Comparison of ENCODE assay signal across 7 mouse cellular contexts in the genomic region with DNA sequence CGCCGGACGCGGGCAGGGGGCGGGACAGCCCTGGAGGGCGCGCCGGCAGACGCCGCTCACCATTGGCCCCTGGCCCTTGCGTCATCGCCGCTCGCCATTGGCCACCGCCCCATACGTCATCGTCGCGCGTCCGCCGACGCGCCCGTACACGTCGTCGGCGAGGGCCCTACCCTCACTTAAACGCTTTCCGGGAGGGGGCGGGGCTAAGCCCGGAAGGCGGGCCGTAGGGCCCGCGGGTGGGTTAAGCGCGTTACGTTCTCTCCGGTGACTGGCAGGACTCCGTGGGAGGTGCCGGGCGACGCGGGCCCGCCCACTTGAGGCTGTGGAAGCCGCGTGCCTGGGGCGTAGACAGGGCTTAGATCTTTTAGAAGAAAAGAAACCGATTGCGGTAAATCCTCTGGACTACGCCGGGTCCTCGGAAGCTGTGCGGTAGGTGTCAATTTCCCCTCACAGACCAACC. TPM values are rescaled to one million over a fixed set of nuclear protein-coding genes. Genes with fewer than 3 reads are reported as not detected.
DNase-seq lines count a peak whose midpoint lies in the region; ATAC-seq lines count a peak whose summit lies in the region.

No protein-coding gene starts in this region.

- peaks cover 24% of the 10 kb centered on the region for H3K4me1 ChIP-seq in embryonic facial prominence, embryonic 12.5 days
- H3K4me1 ChIP-seq in limb, embryonic 11.5 days (ENCODE audit: control insufficient read depth, insufficient read depth, low read length) = peaks cover 9% of the 10 kb centered on the region; the same call in 1 of the 2 replicates
- H3K4me1 ChIP-seq in midbrain, embryonic 14.5 days (ENCODE audit: control insufficient read depth, insufficient read depth, low read length) = peaks cover 22% of the 10 kb centered on the region

- WGBS in embryonic facial prominence, embryonic 12.5 days = under 1% methylated on average over 55 of the region's 56 CpGs
- 0% methylated on average over 44 of the region's 56 CpGs for WGBS in limb, embryonic 11.5 days
- under 1% methylated on average over 47 of the region's 56 CpGs for WGBS in midbrain, embryonic 14.5 days

- ATAC-seq in embryonic facial prominence, embryonic 12.5 days (ENCODE audit: insufficient number of reproducible peaks, insufficient read depth, low FRiP score, low TSS enrichment) = peak; percentile 96
- peak; percentile 95 for ATAC-seq in limb, embryonic 11.5 days (ENCODE audit: insufficient number of reproducible peaks, low FRiP score, low TSS enrichment, low read depth)
- ATAC-seq in midbrain, embryonic 14.5 days (ENCODE audit: low FRiP score, low TSS enrichment) = peak; percentile 99

- H3K9ac ChIP-seq in embryonic facial prominence, embryonic 12.5 days = peak overlapping the region; percentile 92
- H3K9ac ChIP-seq in limb, embryonic 11.5 days (ENCODE audit: low read length) = peak overlapping the region; percentile 80
- peak overlapping the region; percentile 77 for H3K9ac ChIP-seq in midbrain, embryonic 14.5 days (replicated peaks; ENCODE audit: low read length)

- no peaks in the 10 kb centered on the region for H3K9me3 ChIP-seq in embryonic facial prominence, embryonic 12.5 days
- no peaks in the 10 kb centered on the region for H3K9me3 ChIP-seq in limb, embryonic 11.5 days (ENCODE audit: control insufficient read depth, low read length)
- no peaks in the 10 kb centered on the region for H3K9me3 ChIP-seq in midbrain, embryonic 14.5 days (ENCODE audit: control insufficient read depth, low read length)

- DNase-seq in adrenal gland, postnatal 25 days = peak; percentile 100
- peak; percentile 100 for DNase-seq in heart, adult 11 months
- peak; percentile 99 for DNase-seq in kidney, adult 18-20 months
- peak; percentile 99 for DNase-seq in limb, embryonic 11.5 days (ENCODE audit: low spot score)
- peak; percentile 100 for DNase-seq in midbrain, embryonic 14.5 days
- peak; percentile 99 for DNase-seq in spleen, adult 18-20 months

- H3K36me3 ChIP-seq in embryonic facial prominence, embryonic 12.5 days = peaks cover 43% of the 10 kb centered on the region
- peaks cover 16% of the 10 kb centered on the region; the same call in 1 of the 2 replicates for H3K36me3 ChIP-seq in limb, embryonic 11.5 days (ENCODE audit: control insufficient read depth, insufficient read depth, low read length)
- peaks cover 27% of the 10 kb centered on the region for H3K36me3 ChIP-seq in midbrain, embryonic 14.5 days (ENCODE audit: control insufficient read depth, insufficient read depth, low read length)

- H3K4me2 ChIP-seq in embryonic facial prominence, embryonic 12.5 days (replicated peaks) = peak overlapping the region; percentile 89
- H3K4me2 ChIP-seq in limb, embryonic 11.5 days (ENCODE audit: low read depth, severe bottlenecking) = peak overlapping the region; percentile 75
- H3K4me2 ChIP-seq in midbrain, embryonic 14.5 days (ENCODE audit: low read length) = peak overlapping the region; percentile 83

- H3K27ac ChIP-seq in embryonic facial prominence, embryonic 12.5 days = peak overlapping the region; percentile 72
- no peak overlapping the region for H3K27ac ChIP-seq in limb, embryonic 11.5 days (replicated peaks; ENCODE audit: low read depth, low read length)
- peak overlapping the region; percentile 81 for H3K27ac ChIP-seq in midbrain, embryonic 14.5 days (replicated peaks; ENCODE audit: low read depth, low read length)

- peak overlapping the region; percentile 91 for H3K4me3 ChIP-seq in embryonic facial prominence, embryonic 12.5 days
- H3K4me3 ChIP-seq in limb, embryonic 11.5 days (ENCODE audit: low read depth, low read length) = peak overlapping the region; percentile 80
- peak overlapping the region; percentile 74 for H3K4me3 ChIP-seq in midbrain, embryonic 14.5 days (replicated peaks; ENCODE audit: low read depth, low read length)

- H3K27me3 ChIP-seq in embryonic facial prominence, embryonic 12.5 days = no peaks in the 10 kb centered on the region
- no peaks in the 10 kb centered on the region for H3K27me3 ChIP-seq in limb, embryonic 11.5 days (ENCODE audit: control insufficient read depth, insufficient read depth, low read length)
- no peaks in the 10 kb centered on the region for H3K27me3 ChIP-seq in midbrain, embryonic 14.5 days (ENCODE audit: control insufficient read depth, insufficient read depth, low read length)

RNA-seq across cellular contexts. Expression of a gene that starts 0.2 kb away (rescaled TPM):
- 36.2 and 37.2 TPM in 2 replicates for total RNA-seq in adrenal gland, postnatal 25 days (2021)
- polyA plus RNA-seq in embryonic facial prominence, embryonic 12.5 days (2016; fragmentation: Nextera tagmentation; extraction: Ambion mirVana) = 29.4 and 33.0 TPM in 2 replicates
- 16.9 and 19.2 TPM in 2 replicates for polyA plus RNA-seq in limb, embryonic 11.5 days (2014; fragmentation: Nextera tagmentation; extraction: Ambion mirVana)
- 9.7 and 10.0 TPM in 2 replicates for polyA plus RNA-seq in midbrain, embryonic 14.5 days (2014; fragmentation: Nextera tagmentation; extraction: Ambion mirVana)

RNA-seq across cellular contexts. Expression of a gene that starts 17.6 kb away (rescaled TPM):
- total RNA-seq in adrenal gland, postnatal 25 days (2021) = 59.1 and 76.4 TPM in 2 replicates
- 64.4 and 66.5 TPM in 2 replicates for polyA plus RNA-seq in embryonic facial prominence, embryonic 12.5 days (2016; fragmentation: Nextera tagmentation; extraction: Ambion mirVana)
- 75.7 and 91.6 TPM in 2 replicates for polyA plus RNA-seq in limb, embryonic 11.5 days (2014; fragmentation: Nextera tagmentation; extraction: Ambion mirVana)
- 41.5 and 54.3 TPM in 2 replicates for polyA plus RNA-seq in midbrain, embryonic 14.5 days (2014; fragmentation: Nextera tagmentation; extraction: Ambion mirVana)

RNA-seq across cellular contexts. Expression of a gene that starts 49.0 kb away (rescaled TPM):
- total RNA-seq in adrenal gland, postnatal 25 days (2021) = 9.1 and 10.6 TPM in 2 replicates
- polyA plus RNA-seq in embryonic facial prominence, embryonic 12.5 days (2016; fragmentation: Nextera tagmentation; extraction: Ambion mirVana) = 18.7 and 19.0 TPM in 2 replicates
- polyA plus RNA-seq in limb, embryonic 11.5 days (2014; fragmentation: Nextera tagmentation; extraction: Ambion mirVana) = 13.5 and 14.8 TPM in 2 replicates
- 12.6 and 17.0 TPM in 2 replicates for polyA plus RNA-seq in midbrain, embryonic 14.5 days (2014; fragmentation: Nextera tagmentation; extraction: Ambion mirVana)

RNA-seq across cellular contexts. Expression of a gene that starts 49.0 kb away (rescaled TPM):
- total RNA-seq in adrenal gland, postnatal 25 days (2021) = 2.4 and 3.6 TPM in 2 replicates
- polyA plus RNA-seq in embryonic facial prominence, embryonic 12.5 days (2016; fragmentation: Nextera tagmentation; extraction: Ambion mirVana) = 1.4 and 1.7 TPM in 2 replicates
- 0.79 and 1.5 TPM in 2 replicates for polyA plus RNA-seq in limb, embryonic 11.5 days (2014; fragmentation: Nextera tagmentation; extraction: Ambion mirVana)
- 0.86 and 1.1 TPM in 2 replicates for polyA plus RNA-seq in midbrain, embryonic 14.5 days (2014; fragmentation: Nextera tagmentation; extraction: Ambion mirVana)

RNA-seq across cellular contexts. Expression of a gene that starts 55.4 kb away (rescaled TPM):
- 9.2 and 10.0 TPM in 2 replicates for total RNA-seq in adrenal gland, postnatal 25 days (2021)
- polyA plus RNA-seq in embryonic facial prominence, embryonic 12.5 days (2016; fragmentation: Nextera tagmentation; extraction: Ambion mirVana) = 22.3 and 23.4 TPM in 2 replicates
- polyA plus RNA-seq in limb, embryonic 11.5 days (2014; fragmentation: Nextera tagmentation; extraction: Ambion mirVana) = 14.8 and 16.3 TPM in 2 replicates
- 14.3 and 16.4 TPM in 2 replicates for polyA plus RNA-seq in midbrain, embryonic 14.5 days (2014; fragmentation: Nextera tagmentation; extraction: Ambion mirVana)
